Mouse (Mus musculus) hematopoietic stem cell, adult 5-6 weeks (primary cell): ENCODE measurements around the gene Kdm4b. TPM values are rescaled to one million over a fixed set of nuclear protein-coding genes. Genes with fewer than 3 reads are reported as not detected.

Experiments used
- ATAC-seq, 2 experiments: fragments of 125-278 bp in 1 of 2; replicated peaks in 1 of 2; 2 replicates each; pipeline ENCODE4 v1.8.0; 2016 to 2017; ENCODE audit warnings: inconsistent platforms in 2 of 2, mild to moderate bottlenecking in 2 of 2, moderate number of reproducible peaks in 2 of 2, low read depth in 1 of 2, moderate TSS enrichment in 1 of 2; ENCODE audit not compliant: low FRiP score in 2 of 2, poor library complexity in 2 of 2, severe bottlenecking in 2 of 2, insufficient read depth in 1 of 2, low TSS enrichment in 1 of 2
- total RNA-seq: library from RNA; stranded (forward); fragments of 172-1452, 232-1000 nt; gene quantifications from 2 replicates; pipeline ENCODE4 v1.2.3, GENCODE M21; 2017

Gene Kdm4b
- 12.1 and 13.6 TPM in 2 replicates for total RNA-seq

DNA sequence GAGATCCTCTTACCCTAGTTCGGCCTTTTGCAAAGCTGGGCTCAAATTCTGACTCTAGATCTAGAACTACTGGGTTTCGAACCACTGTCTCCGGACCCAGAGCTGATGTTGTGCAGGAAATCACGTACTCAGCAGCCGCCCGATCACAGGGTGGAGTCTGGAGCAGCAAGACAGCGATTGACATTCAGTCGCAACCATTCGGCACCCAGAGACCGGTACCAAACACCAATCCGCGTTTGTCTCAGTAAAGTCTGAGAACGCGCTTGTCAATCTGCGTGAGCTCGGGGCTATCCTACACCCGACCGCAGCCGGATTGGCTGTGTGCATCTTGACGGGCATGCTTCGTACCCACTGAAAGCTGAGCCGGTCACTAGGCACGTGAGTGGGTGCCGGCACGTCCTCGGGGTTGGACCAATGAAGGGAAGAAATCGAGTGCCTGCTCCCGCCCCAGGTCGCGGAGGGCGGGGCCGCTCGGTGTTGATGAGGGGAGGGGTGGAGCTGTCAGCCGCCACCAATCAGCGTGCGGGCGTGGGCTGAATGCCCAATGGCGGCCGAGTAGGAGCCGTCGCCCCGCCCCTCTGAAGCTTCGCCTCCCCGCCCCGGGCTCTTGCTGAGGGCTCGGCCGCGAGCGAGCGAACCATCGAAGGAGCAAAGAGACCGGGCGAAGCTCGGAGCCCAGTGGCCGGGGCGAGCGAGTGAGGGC, at the start of gene Kdm4b:
Gene Kdm4b (plus strand): TSS at position 613 of the 703 bp plus-strand sequence.
- peak; percentile 98 to 99 for ATAC-seq

DNA sequence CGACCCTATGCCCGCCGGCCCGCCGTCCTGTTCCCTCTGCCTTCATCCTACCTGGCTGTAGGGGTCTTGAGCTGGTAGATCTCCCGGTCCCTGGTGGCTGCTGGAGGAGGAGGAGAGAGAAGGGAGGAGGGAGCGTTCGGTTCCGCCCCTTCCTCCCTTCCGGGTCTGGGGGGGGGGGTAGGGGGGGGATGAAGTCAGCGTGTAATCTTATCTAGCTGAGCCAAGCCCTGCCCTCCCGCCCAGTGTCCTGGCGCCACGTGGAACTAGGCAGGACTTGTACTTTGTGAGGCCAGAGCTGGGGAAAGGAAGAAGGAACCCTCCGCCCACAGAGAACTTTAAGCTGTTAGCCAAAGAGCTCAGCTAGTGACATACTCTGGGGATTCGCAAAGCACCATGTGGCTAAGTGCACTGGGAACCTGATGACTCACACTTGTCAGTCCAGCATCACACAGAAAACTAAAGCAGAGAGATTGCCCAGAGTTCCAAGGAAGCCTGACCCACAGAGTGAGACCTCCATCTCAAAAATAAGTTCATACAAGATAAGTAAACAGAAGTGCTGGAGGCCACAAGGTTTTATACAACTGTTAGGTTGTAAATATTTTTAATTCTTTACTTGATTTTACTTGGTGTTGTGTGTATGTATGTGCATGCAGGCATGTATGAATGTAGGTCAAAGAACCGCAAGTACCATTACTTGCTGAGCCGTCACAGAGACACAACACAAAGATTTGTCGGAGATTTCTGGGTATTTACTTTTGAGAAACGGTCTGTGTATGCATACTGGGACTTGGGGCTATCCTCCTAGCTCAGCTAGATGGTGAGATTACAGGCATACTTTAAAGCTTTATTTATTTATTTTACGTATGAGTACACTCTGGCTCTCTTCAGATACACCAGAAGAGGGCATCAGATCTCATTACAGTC, 49.0 kb upstream of the Kdm4b start, which contains the start of gene Ticam1:
Gene Ticam1 (minus strand): TSS at position 144 of the 924 bp plus-strand sequence.
- ATAC-seq, result peak; percentile 88 to 91

DNA sequence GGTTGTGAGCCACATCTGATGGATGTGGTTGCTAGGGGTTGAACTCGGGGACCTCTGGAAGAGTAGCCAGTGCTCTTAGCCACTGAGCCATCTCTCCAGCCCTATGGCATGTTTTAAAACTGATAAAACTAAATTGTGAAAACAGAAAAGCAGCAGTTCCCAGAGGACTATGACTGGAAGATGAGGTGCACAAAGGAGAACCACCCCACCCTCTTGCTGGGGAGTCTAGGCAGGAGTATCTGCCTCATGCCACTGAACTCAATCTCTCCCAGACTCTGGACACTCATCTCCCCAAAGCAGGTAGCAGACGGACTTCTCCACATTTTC, 48.3 kb upstream of the Kdm4b start:
- no peak for ATAC-seq

DNA sequence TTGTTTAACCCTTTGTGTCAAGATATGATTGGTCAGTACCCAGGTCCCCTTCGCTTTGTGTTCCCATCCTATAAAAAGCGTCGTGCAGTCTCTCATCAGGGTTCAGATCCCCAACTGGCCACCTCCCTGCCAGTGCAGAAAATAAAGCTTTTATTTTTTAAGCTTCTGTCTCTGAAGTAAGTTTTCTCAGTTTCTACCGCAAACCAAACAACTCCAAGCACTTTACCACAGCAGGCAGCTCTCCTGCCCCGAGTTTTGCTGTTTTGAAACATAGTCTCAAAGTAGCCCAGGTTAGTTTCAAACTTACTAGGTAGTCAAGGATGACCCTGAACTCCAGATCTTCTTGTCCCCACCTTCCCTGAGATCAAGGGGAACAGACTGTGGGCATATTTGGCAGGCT, 47.5 kb upstream of the Kdm4b start:
- no peak for ATAC-seq

- no peak for ATAC-seq
These were observed 46.2 kb upstream of the Kdm4b start for GRCm38 (mm10) chr17:56279481-56280155.

GRCm38 (mm10) chr17:56281193-56281592, 44.7 kb upstream of the Kdm4b start:
- peak in 1 of 2 experiments; percentile 23; a peak in 1 of 4 replicates for ATAC-seq

DNA sequence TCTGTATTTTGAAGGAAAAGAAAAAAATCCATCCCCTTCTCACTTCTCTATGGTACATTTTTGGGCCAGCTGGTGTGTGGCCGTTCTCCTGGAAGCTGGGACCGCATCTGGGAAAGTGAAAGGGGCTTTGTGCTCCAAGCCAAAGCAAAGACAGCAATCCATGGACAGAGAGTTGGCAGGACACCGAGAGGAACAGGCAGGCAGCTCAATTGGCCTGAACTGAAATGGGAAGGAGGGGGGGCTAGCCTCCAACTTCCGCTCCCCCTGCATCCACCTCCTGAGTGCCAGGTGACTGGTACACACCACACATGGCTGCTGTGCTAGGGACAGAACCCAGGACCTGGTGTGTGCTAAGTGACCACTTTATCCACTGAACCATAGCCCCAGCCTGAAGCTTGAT, 43.1 kb upstream of the Kdm4b start:
- no peak for ATAC-seq

GRCm38 (mm10) chr17:56283316-56283715, 42.5 kb upstream of the Kdm4b start:
- peak; percentile 19 to 58; a peak in 3 of 4 replicates for ATAC-seq

GRCm38 (mm10) chr17:56285995-56286394, 39.9 kb upstream of the Kdm4b start:
- no peak for ATAC-seq

GRCm38 (mm10) chr17:56287830-56288229, 38.0 kb upstream of the Kdm4b start:
- ATAC-seq, result no peak

DNA sequence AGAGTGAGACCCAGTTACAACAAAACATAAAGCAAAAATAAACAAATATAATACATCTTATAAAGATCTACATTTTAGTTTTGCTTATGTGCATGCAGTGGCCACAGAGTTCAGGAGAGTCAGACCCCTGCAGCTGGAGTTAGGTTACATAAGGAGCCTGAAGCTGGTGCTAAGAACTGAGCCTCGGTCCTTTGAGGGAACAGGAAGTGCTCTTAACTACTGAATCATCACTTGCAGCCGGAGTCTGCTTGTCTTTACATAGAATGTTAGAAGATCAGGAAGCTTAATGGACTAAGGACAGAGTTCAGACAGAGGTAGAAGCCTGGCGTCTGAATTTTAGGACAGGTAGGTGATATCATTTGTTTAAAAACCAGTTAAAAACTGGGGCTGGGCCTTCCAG, 37.0 kb upstream of the Kdm4b start:
- ATAC-seq, result no peak

DNA sequence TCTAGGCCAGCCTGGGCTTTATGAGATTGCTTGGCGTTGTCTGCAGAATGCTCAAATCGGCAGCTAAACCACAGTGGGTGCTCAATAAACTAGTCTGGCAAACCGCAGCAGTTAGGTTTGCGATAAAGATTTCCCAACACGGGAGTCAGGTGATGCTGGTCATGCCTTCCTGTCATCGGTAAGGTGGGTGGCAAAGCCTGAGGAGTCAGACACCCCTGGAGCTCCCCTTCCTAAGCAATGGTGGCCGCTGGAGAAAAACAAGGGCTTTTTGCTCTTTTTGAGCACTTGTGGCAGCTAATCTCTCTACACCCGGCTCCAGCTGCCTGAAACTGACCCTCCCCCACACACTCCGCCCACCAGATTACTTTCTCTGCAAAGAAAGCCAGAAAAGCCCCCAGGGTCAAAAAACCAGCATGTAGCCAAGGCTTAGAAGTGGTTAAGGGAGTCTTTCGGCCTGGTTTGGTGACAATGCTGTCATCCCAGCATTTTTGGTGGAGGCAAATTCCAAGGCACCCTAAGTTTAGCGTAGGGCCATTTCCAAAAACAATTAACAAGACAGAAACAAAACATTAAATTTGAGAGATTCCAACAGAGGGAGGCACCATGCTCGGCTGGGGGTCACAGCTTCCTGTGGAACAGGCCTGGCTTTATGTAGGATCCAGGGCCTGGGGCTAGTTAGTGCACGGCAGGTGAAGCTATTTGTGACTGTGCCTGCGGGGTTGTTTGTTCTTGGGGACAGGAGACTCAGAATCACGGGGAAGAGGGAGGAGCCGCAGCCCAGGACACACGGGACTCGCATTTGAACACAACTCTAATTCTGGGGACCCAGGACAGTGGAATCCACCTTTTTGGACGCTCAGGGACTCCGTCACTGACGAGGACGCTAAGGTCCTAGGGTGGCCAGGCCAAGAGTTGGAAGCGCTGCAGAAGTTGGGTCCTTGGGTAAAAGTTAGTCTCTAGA, 36.2 kb upstream of the Kdm4b start:
- ATAC-seq, result peak in 1 of 2 experiments; percentile 4; a peak in 1 of 4 replicates

- peak; percentile 75 for ATAC-seq
These were observed 35.3 kb upstream of the Kdm4b start for GRCm38 (mm10) chr17:56290388-56291170.

DNA sequence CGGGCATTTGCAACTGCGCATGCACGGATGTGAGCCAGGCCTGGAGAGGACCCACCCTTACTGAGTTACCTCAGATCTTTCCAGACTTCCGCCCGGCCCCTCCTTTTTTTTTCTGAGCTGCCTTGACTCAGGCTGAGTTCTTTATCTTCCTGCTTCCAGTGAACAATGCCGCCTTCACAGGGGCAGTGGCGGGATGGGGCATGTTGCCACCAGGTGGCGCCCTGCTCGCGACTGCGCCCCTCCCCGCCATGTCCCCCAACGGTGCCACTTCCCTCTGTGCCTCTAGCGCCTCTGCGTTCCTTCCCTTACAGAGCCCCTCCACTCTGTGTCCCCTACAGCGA, 34.7 kb upstream of the Kdm4b start:
- ATAC-seq, result peak; percentile 77 to 78

- ATAC-seq, result no peak
These were observed 33.9 kb upstream of the Kdm4b start for GRCm38 (mm10) chr17:56291826-56292475.
